ENCODE assay signal across 25 mouse cellular contexts in genomic region chr6:131272311-131272710, GRCm38 (mm10). TPM values are rescaled to one million over a fixed set of nuclear protein-coding genes. Genes with fewer than 3 reads are reported as not detected.
"Had no signal": no experiment of that assay in that cellular context is flagged by ENCODE, and none has a peak within 500 bp of the region (broad histone marks: within the 10 kb centered on the region; RNA-seq: fewer than 3 reads in every experiment).

No protein-coding gene starts in this region.

- DNase-seq: gastrocnemius, postnatal 14 days; gastrocnemius, postnatal 36 days; heart, adult 18-20 months; heart, postnatal 10 days; heart, postnatal 4 days; kidney, adult 18-20 months; kidney, adult 8-10 months; kidney, postnatal 10 days; kidney, postnatal 25 days; kidney, postnatal 4 days had no signal

- H3K4me2 ChIP-seq: heart, embryonic 12.5 days; hindbrain, embryonic 12.5 days; hindbrain, embryonic 14.5 days; intestine, embryonic 15.5 days; limb, embryonic 12.5 days; liver, embryonic 11.5 days had no signal

- H3K4me1 ChIP-seq: heart, embryonic 10.5 days; heart, embryonic 12.5 days; hindbrain, embryonic 10.5 days; hindbrain, embryonic 12.5 days; intestine, embryonic 15.5 days; limb, embryonic 10.5 days; limb, embryonic 12.5 days had no signal

- H3K27ac ChIP-seq: heart, embryonic 10.5 days; hindbrain, embryonic 10.5 days; hindbrain, embryonic 12.5 days; hindbrain, embryonic 14.5 days; intestine, embryonic 15.5 days; layer of hippocampus, adult 2 months; left cerebral cortex, adult 2 months; limb, embryonic 10.5 days; limb, embryonic 12.5 days had no signal

- H3K9ac ChIP-seq: heart, embryonic 12.5 days; hindbrain, embryonic 12.5 days; hindbrain, embryonic 14.5 days; intestine, embryonic 15.5 days; limb, embryonic 12.5 days had no signal

- H3K4me3 ChIP-seq: heart, embryonic 10.5 days; heart, embryonic 12.5 days; hindbrain, embryonic 10.5 days; hindbrain, embryonic 12.5 days; intestine, embryonic 15.5 days; layer of hippocampus, adult 2 months; left cerebral cortex, adult 2 months; limb, embryonic 10.5 days; limb, embryonic 12.5 days had no signal

- H3K9me3 ChIP-seq: heart, embryonic 10.5 days; heart, embryonic 12.5 days; hindbrain, embryonic 10.5 days; hindbrain, embryonic 12.5 days; intestine, embryonic 15.5 days; limb, embryonic 10.5 days; limb, embryonic 12.5 days had no signal

- H3K27me3 ChIP-seq: heart, embryonic 12.5 days; hindbrain, embryonic 12.5 days; intestine, embryonic 15.5 days; limb, embryonic 12.5 days had no signal

- ATAC-seq: hindbrain, embryonic 16.5 days; inflammation-experienced regulatory T-cells, adult 6 months; intestine, embryonic 15.5 days; intestine, postnatal 0 days had no signal

- H3K36me3 ChIP-seq: heart, embryonic 10.5 days; intestine, embryonic 15.5 days had no signal

RNA-seq across cellular contexts. Expression of gene Klra2, which starts 25.1 kb away (rescaled TPM):
- total RNA-seq: gastrocnemius, postnatal 14 days; gastrocnemius, postnatal 36 days; heart, postnatal 10 days had no signal
- polyA plus RNA-seq: heart, embryonic 10.5 days; heart, embryonic 12.5 days; hindbrain, embryonic 10.5 days; hindbrain, embryonic 12.5 days; kidney, embryonic 14.5 days; limb, embryonic 10.5 days; limb, embryonic 12.5 days had no signal
